Comparison of ENCODE assay signal across 23 mouse cellular contexts in the genomic region with DNA sequence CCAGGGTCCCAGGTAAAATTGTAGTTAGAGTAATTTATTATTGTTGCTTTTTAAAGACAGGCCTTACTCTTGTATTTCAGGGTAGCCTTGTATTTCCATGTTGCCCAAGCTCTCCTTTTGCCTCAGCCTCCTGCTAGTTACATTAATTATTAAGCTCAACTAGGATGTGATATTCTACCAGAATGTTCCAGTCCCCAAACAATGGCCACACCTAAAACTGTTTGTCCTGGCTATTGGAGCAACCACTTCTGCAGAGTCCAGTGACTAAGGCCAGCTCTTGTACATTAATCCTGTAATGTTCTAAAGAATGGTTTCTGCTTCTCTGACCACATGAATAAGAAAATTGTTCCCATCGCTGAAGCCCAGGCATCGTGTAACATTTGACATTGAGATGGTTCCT. TPM values are rescaled to one million over a fixed set of nuclear protein-coding genes. Genes with fewer than 3 reads are reported as not detected.
"Had no signal": no experiment of that assay in that cellular context is flagged by ENCODE, and none has a peak within 500 bp of the region (broad histone marks: within the 10 kb centered on the region; RNA-seq: fewer than 3 reads in every experiment).

No protein-coding gene starts in this region.

- DNase-seq: kidney, postnatal 10 days; layer of hippocampus, adult 9-11 months; lung, embryonic 14.5 days; retina, postnatal 1 day; thymus, adult 2 months; thymus, postnatal 14 days; thymus, postnatal 4 days had no signal

- H3K9me3 ChIP-seq: limb, embryonic 10.5 days; limb, embryonic 13.5 days; liver, embryonic 12.5 days; liver, embryonic 15.5 days; megakaryocyte, embryonic 14.5 days; midbrain, embryonic 10.5 days; midbrain, embryonic 13.5 days; neural tube, embryonic 13.5 days had no signal

- H3K4me3 ChIP-seq: layer of hippocampus, adult 2 months; limb, embryonic 10.5 days; limb, embryonic 13.5 days; liver, embryonic 12.5 days; liver, embryonic 15.5 days; megakaryocyte, embryonic 14.5 days; midbrain, embryonic 10.5 days; midbrain, embryonic 13.5 days; myocyte; neural tube, embryonic 13.5 days had no signal

- H3K27ac ChIP-seq: hindbrain, postnatal 0 days; layer of hippocampus, adult 2 months; limb, embryonic 10.5 days; limb, embryonic 13.5 days; liver, embryonic 12.5 days; liver, embryonic 15.5 days; midbrain, embryonic 10.5 days; midbrain, embryonic 13.5 days; neural tube, embryonic 13.5 days had no signal

- H3K9ac ChIP-seq: limb, embryonic 13.5 days; liver, embryonic 12.5 days; liver, embryonic 15.5 days; lung, embryonic 14.5 days; midbrain, embryonic 13.5 days; neural tube, embryonic 13.5 days had no signal

- H3K4me2 ChIP-seq: limb, embryonic 13.5 days; liver, embryonic 12.5 days; liver, embryonic 15.5 days; lung, embryonic 14.5 days; midbrain, embryonic 13.5 days; neural tube, embryonic 13.5 days had no signal

- H3K27me3 ChIP-seq: limb, embryonic 13.5 days; liver, embryonic 12.5 days; liver, embryonic 15.5 days; megakaryocyte, embryonic 14.5 days; midbrain, embryonic 13.5 days; neural tube, embryonic 13.5 days had no signal

- H3K4me1 ChIP-seq: limb, embryonic 10.5 days; limb, embryonic 13.5 days; liver, embryonic 12.5 days; liver, embryonic 15.5 days; midbrain, embryonic 10.5 days; midbrain, embryonic 13.5 days; neural tube, embryonic 13.5 days had no signal

- ATAC-seq: hindbrain, postnatal 0 days; inflammation-experienced regulatory T-cells, adult 6 months; intestine, embryonic 16.5 days; liver, embryonic 12.5 days; lung, postnatal 0 days; midbrain, embryonic 13.5 days; midbrain, embryonic 16.5 days had no signal

RNA-seq across cellular contexts. Expression of a gene that starts 31.1 kb away (rescaled TPM):
- total RNA-seq: neutrophil, adult 5-6 weeks had no signal
- polyA plus RNA-seq: liver, embryonic 12.5 days; liver, embryonic 15.5 days had no signal

RNA-seq across cellular contexts. Expression of a gene that starts 32.3 kb away (rescaled TPM):
- polyA plus RNA-seq: inflammation-experienced regulatory T-cells, adult 6 months had no signal
